Mouse (Mus musculus): ENCODE measurements around the gene Gmpr2.

The Gmpr2 gene

DNA sequence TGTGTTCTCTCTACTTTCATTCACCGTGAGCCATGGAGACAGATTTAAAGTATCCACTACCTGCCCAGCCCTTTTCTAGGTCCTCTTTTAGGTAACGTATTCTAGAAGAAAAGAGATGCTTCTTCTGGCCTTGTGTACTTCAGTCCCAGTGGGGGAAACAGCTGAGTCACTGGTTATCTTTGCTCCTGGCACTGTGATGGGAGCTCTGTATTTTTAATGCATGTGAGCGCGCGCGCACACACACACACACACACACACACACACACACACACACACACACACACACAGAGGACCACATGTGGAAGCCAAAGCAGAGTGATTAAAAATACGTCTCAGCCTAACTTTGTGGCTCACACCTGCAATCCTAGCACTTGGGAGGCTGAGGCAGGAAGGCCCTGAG lies 51.7 kb downstream of the Gmpr2 start:
- TF ChIP-seq POU5F1 (IDR thresholded peaks at IDR 0.05; ENCODE audit: borderline replicate concordance, low read length) = no peak
- no peak for TF ChIP-seq NANOG (IDR thresholded peaks at IDR 0.05; ENCODE audit: borderline replicate concordance, low read length)
- no peak for TF ChIP-seq CTCF (conservative IDR thresholded peaks at IDR 0.05; ENCODE audit: low read length)
- no peak overlapping the region for H3K4me3 ChIP-seq (replicated peaks; ENCODE audit: low read length)
- H3K9me3 ChIP-seq (ENCODE audit: low read length) = no peaks in the 10 kb centered on the region
- 0 out of 2 replicates have a peak, but pooled peaks cover 5% of the 10 kb centered on the region for H3K27me3 ChIP-seq (ENCODE audit: insufficient read depth, low read length)
- H3K4me1 ChIP-seq (replicated peaks; ENCODE audit: low read depth, low read length) = peaks cover 65% of the 10 kb centered on the region
- peaks cover 25% of the 10 kb centered on the region for H3K36me3 ChIP-seq (ENCODE audit: insufficient read depth, low read length)

DNA sequence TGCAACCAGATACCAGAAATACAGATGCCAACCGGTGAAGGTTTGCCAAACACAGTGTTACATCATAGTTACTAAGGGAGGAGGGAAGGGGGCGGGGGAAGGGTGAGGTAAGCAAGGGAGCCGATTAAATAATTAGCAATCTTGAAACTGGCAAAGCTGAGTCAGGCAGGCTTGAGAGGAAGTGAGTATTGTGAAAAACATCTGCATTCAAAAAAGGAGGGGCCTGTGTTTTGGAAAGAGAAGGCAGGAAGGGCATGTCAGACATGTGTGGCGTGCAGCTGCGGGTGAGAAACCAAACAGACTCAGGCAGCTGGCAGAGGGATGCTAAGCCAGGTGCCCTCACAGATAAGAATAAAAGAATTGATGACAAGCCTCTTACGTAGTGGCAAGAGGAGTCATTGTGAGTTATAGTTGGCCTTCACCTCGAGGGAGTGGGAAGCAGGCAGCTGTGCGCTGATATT lies 52.7 kb downstream of the Gmpr2 start:
- peaks cover 55% of the 10 kb centered on the region for H3K4me1 ChIP-seq (replicated peaks; ENCODE audit: low read depth, low read length)
- TF ChIP-seq CTCF (conservative IDR thresholded peaks at IDR 0.05; ENCODE audit: low read length) (no peak), NANOG (IDR thresholded peaks at IDR 0.05; ENCODE audit: borderline replicate concordance, low read length) (no peak), POU5F1 (IDR thresholded peaks at IDR 0.05; ENCODE audit: borderline replicate concordance, low read length) (no peak)
- peaks cover 5% of the 10 kb centered on the region; the same call in 1 of the 2 replicates for H3K27me3 ChIP-seq (ENCODE audit: insufficient read depth, low read length)
- H3K4me3 ChIP-seq (replicated peaks; ENCODE audit: low read length) = no peak overlapping the region
- H3K36me3 ChIP-seq (ENCODE audit: insufficient read depth, low read length) = peaks cover 15% of the 10 kb centered on the region
- no peaks in the 10 kb centered on the region for H3K9me3 ChIP-seq (ENCODE audit: low read length)

DNA sequence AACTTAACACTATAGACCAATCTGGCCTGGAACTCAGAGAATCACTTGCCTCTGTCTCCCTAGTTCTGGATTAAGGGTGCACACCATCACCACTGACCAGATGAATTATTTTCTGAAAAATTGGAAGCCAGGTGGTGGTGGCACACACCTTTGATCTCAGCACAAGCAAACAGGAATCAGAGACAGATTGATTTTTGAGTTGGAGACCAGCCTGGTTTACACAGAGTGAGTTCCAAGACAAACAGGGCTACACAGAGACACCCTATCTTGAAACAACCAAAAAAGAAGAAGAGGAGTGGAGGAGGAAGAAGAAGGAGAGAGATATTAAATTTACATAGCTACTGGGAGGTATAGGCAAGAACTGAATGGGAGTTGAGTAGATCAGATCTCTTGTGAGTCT lies 54.5 kb downstream of the Gmpr2 start:
- H3K36me3 ChIP-seq (ENCODE audit: insufficient read depth, low read length) = no peaks in the 10 kb centered on the region
- no peaks in the 10 kb centered on the region for H3K9me3 ChIP-seq (ENCODE audit: low read length)
- no peak overlapping the region for H3K4me3 ChIP-seq (replicated peaks; ENCODE audit: low read length)
- TF ChIP-seq CTCF (conservative IDR thresholded peaks at IDR 0.05; ENCODE audit: low read length) = no peak
- no peak for TF ChIP-seq POU5F1 (IDR thresholded peaks at IDR 0.05; ENCODE audit: borderline replicate concordance, low read length)
- H3K27me3 ChIP-seq (ENCODE audit: insufficient read depth, low read length) = peaks cover 19% of the 10 kb centered on the region
- H3K4me1 ChIP-seq (replicated peaks; ENCODE audit: low read depth, low read length) = peaks cover 37% of the 10 kb centered on the region

DNA sequence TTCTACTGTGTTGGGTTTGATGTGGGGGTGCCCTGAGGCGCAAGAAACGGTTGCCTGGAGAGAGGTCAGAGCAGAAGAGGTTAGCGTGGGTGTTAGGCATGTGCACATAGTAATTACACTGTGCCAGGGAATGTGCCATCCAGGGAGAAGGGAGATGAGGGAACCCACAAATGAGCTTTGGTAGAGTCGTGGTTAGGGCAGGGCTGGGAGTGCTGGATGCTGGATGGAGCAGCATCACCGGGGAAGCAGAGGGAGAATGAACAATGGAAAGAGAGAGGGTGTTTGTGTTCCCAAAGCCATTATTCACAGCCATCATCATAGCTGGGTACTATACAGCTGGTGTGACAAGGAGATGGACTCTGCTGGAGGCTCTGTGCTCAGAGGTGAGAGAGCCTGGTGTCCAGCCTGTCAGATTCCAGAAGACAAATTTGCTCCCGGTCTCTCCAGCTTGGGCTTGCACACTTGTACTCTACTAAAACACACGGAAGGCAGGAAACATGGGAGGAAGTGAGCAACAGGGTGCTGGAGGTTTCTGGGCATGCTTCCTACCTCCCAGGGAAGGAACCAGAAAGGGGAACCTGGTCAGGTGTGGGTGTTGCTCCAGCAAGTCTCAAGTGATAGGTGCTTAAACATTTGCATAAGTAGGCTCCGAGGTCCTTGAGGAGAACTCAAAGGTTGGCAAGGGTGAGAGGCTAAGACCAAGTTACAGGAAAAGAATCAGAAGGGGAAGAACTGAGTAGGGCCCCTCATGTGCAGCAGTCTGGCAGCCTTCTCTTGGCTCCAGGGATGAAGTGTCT lies 56.3 kb downstream of the Gmpr2 start:
- TF ChIP-seq POU5F1 (IDR thresholded peaks at IDR 0.05; ENCODE audit: borderline replicate concordance, low read length) = no peak
- TF ChIP-seq NANOG (IDR thresholded peaks at IDR 0.05; ENCODE audit: borderline replicate concordance, low read length) = no peak
- TF ChIP-seq CTCF (conservative IDR thresholded peaks at IDR 0.05; ENCODE audit: low read length) = no peak
- Histone ChIP-seq H3K4me3 (replicated peaks; ENCODE audit: low read length) (no peak overlapping the region), H3K27me3 (ENCODE audit: insufficient read depth, low read length) (peaks cover 21% of the 10 kb centered on the region), H3K36me3 (ENCODE audit: insufficient read depth, low read length) (no peaks in the 10 kb centered on the region), H3K4me1 (replicated peaks; ENCODE audit: low read depth, low read length) (peaks cover 26% of the 10 kb centered on the region), H3K9me3 (ENCODE audit: low read length) (no peaks in the 10 kb centered on the region)

Measured in E14TG2a.4 (cell line).